Mouse (Mus musculus): ENCODE data around the gene Cbl.

The Cbl gene

GRCm38 (mm10) chr9:44240399-44240798 is 6.5 kb upstream of the Cbl start, which contains the start of gene Ccdc153:
TSS of gene Ccdc153 (plus strand) at chr9:44240676.
- DNase-seq (ENCODE audit: low read depth, low spot score): no peak

GRCm38 (mm10) chr9:44239447-44239846 is 5.6 kb upstream of the Cbl start:
- DNase-seq (ENCODE audit: low read depth, low spot score): no peak

GRCm38 (mm10) chr9:44238501-44239190 is 4.8 kb upstream of the Cbl start:
- DNase-seq (ENCODE audit: low read depth, low spot score): no peak

GRCm38 (mm10) chr9:44237128-44237527 is 3.3 kb upstream of the Cbl start:
- DNase-seq (ENCODE audit: low read depth, low spot score): no peak

GRCm38 (mm10) chr9:44236601-44237000 is 2.8 kb upstream of the Cbl start:
- DNase-seq (ENCODE audit: low read depth, low spot score): no peak

- DNase-seq (ENCODE audit: low read depth, low spot score): no peak
These were observed 904 bp upstream of the Cbl start for GRCm38 (mm10) chr9:44234479-44235427.

GRCm38 (mm10) chr9:44233021-44233801 is 638 bp downstream of the Cbl start:
- DNase-seq (ENCODE audit: low read depth, low spot score): no peak

GRCm38 (mm10) chr9:44231609-44232008 is 2.2 kb downstream of the Cbl start:
- DNase-seq (ENCODE audit: low read depth, low spot score): no peak

GRCm38 (mm10) chr9:44225993-44226392 is 7.9 kb downstream of the Cbl start:
- DNase-seq (ENCODE audit: low read depth, low spot score): no peak

GRCm38 (mm10) chr9:44213538-44213937 is 20.3 kb downstream of the Cbl start:
- DNase-seq (ENCODE audit: low read depth, low spot score): no peak

GRCm38 (mm10) chr9:44212406-44212805 is 21.4 kb downstream of the Cbl start:
- DNase-seq (ENCODE audit: low read depth, low spot score): no peak

- no peak for DNase-seq (ENCODE audit: low read depth, low spot score)
These were observed 24.4 kb downstream of the Cbl start for GRCm38 (mm10) chr9:44209416-44209815.

GRCm38 (mm10) chr9:44207840-44208239 is 26.0 kb downstream of the Cbl start:
- no peak for DNase-seq (ENCODE audit: low read depth, low spot score)

GRCm38 (mm10) chr9:44200458-44200857 is 33.4 kb downstream of the Cbl start:
- no peak for DNase-seq (ENCODE audit: low read depth, low spot score)

- no peak for DNase-seq (ENCODE audit: low read depth, low spot score)
These were observed 34.3 kb downstream of the Cbl start for GRCm38 (mm10) chr9:44199580-44199979.

- no peak for DNase-seq (ENCODE audit: low read depth, low spot score)
These were observed 34.7 kb downstream of the Cbl start for GRCm38 (mm10) chr9:44199166-44199565.

- DNase-seq (ENCODE audit: low read depth, low spot score): no peak
These were observed 37.5 kb downstream of the Cbl start for GRCm38 (mm10) chr9:44196354-44196753.

- no peak for DNase-seq (ENCODE audit: low read depth, low spot score)
These were observed 39.8 kb downstream of the Cbl start for GRCm38 (mm10) chr9:44194000-44194399.

GRCm38 (mm10) chr9:44192794-44193193 is 41.1 kb downstream of the Cbl start:
- no peak for DNase-seq (ENCODE audit: low read depth, low spot score)

GRCm38 (mm10) chr9:44192312-44192711 is 41.5 kb downstream of the Cbl start:
- no peak for DNase-seq (ENCODE audit: low read depth, low spot score)

GRCm38 (mm10) chr9:44191166-44191565 is 42.7 kb downstream of the Cbl start:
- no peak for DNase-seq (ENCODE audit: low read depth, low spot score)

- DNase-seq (ENCODE audit: low read depth, low spot score): peak; percentile 3
These were observed 45.6 kb downstream of the Cbl start for GRCm38 (mm10) chr9:44188223-44188622.

Measured in brain, embryonic 18.5 days (tissue).